Mouse (Mus musculus): ENCODE measurements around the gene Trpc4ap. TPM values are rescaled to one million over a fixed set of nuclear protein-coding genes. Genes with fewer than 3 reads are reported as not detected.
A peak's percentile ranks its signal among the peaks of the same experiment; 100 is the strongest.

The Trpc4ap gene
- polyA plus RNA-seq, 1 experiment, result 70.5 TPM

DNA sequence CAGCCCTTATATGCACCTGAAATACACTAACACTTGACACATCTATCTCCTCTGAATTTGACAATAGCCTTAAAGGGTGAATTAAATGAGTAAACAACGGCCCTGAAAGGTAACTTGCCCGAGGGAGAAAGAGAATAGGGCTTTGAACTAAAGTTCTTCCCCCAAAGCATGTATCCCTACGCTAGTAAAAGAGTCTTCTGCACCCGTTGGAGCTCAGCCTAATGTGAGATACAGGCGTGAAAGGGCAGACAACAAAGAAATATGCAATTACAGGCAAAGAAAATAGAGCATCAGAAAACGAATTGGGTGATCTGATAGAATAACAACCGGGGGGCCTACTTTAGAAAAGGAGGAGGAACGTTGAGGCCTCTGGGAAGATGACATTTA, 855 bp downstream of the Trpc4ap start:
- TF ChIP-seq MYOG (IDR thresholded peaks at IDR 0.05; ENCODE audit: control insufficient read depth, extremely low read depth, insufficient read length), result no peak
- no peak for TF ChIP-seq CEBPB (IDR thresholded peaks at IDR 0.05; ENCODE audit: low read depth)

DNA sequence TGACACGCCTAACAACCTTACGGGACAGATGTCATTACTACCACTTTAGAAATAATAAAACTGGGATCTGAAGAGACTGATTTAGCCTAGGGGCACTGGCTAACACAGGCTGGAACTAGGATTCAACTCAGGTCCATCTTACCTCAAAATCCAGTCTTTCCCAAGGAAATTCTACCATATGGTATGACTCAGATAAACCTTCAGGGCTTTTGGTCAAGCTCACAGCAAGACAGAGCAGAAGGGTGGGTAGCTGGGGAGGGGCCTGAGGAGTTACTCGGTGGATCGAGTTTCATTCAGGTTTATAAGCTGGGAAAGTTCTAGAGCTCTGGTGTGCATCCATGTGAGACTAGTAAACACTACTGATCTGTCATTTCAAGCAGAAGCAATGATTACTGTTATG, 3.0 kb downstream of the Trpc4ap start:
- TF ChIP-seq FOSL1 (IDR thresholded peaks at IDR 0.05; ENCODE audit: insufficient read depth, low read length, poor library complexity, severe bottlenecking) (no peak), USF1 (IDR thresholded peaks at IDR 0.05; ENCODE audit: low read depth) (no peak), CEBPB (IDR thresholded peaks at IDR 0.05; ENCODE audit: low read depth) (no peak), MYOD1 (IDR thresholded peaks at IDR 0.05; ENCODE audit: control insufficient read depth, insufficient read length, low read depth) (no peak), CTCF (IDR thresholded peaks at IDR 0.05; ENCODE audit: control insufficient read depth, insufficient read depth, insufficient read length) (no peak), MAX (IDR thresholded peaks at IDR 0.05) (no peak), MYOG (IDR thresholded peaks at IDR 0.05; ENCODE audit: control insufficient read depth, extremely low read depth, insufficient read length) (no peak)
- peaks cover 19% of the 10 kb centered on the region for H3K36me3 ChIP-seq (ENCODE audit: control insufficient read depth, insufficient read depth)
- no peaks in the 10 kb centered on the region for H3K27me3 ChIP-seq (ENCODE audit: control insufficient read depth, insufficient read depth, insufficient read length)
- peaks cover 67% of the 10 kb centered on the region for H3K79me3 ChIP-seq (ENCODE audit: low read depth)
- H3K79me2 ChIP-seq (ENCODE audit: control insufficient read depth, insufficient read depth), result peaks cover 78% of the 10 kb centered on the region
- H3K4me3 ChIP-seq (ENCODE audit: insufficient read depth, poor library complexity, severe bottlenecking), result no peak overlapping the region
- H3ac ChIP-seq (ENCODE audit: control insufficient read depth, insufficient read length, low read depth), result no peak overlapping the region

More for the DNA sequence above, 855 bp downstream of the Trpc4ap start:
- H3K36me3 ChIP-seq (ENCODE audit: control insufficient read depth, insufficient read depth), result peaks cover 12% of the 10 kb centered on the region
- H3K4me3 ChIP-seq (ENCODE audit: insufficient read depth, poor library complexity, severe bottlenecking), result peak overlapping the region; percentile 93
- H3ac ChIP-seq (ENCODE audit: control insufficient read depth, insufficient read length, low read depth), result peak overlapping the region; percentile 81
- peaks cover 58% of the 10 kb centered on the region for H3K79me2 ChIP-seq (ENCODE audit: control insufficient read depth, insufficient read depth)
- no peaks in the 10 kb centered on the region for H3K27me3 ChIP-seq (ENCODE audit: control insufficient read depth, insufficient read depth, insufficient read length)
- peaks cover 48% of the 10 kb centered on the region for H3K79me3 ChIP-seq (ENCODE audit: low read depth)

DNA sequence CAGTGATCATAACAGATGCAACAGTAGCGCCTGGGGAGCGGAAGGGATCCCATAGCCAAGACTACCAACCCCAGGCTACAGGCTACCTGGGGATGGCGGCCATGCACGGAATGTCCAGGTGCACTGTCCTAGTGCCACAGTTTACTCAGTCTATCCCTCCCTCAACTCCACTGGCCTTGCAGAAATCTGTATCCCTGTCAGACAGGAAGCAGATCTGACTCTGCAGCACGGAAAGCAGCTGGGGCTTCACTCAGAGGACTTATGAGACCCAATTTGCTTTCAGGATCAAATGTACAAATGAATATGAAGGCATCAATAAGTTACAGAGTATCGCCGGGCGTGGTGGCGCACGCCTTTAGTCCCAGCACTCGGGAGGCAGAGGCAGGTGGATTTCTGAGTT, 4.4 kb downstream of the Trpc4ap start:
- peaks cover 92% of the 10 kb centered on the region for H3K79me2 ChIP-seq (ENCODE audit: control insufficient read depth, insufficient read depth)
- no peak overlapping the region for H3ac ChIP-seq (ENCODE audit: control insufficient read depth, insufficient read length, low read depth)
- TF ChIP-seq USF1 (IDR thresholded peaks at IDR 0.05; ENCODE audit: low read depth) (no peak), CTCF (IDR thresholded peaks at IDR 0.05; ENCODE audit: control insufficient read depth, insufficient read depth, insufficient read length) (no peak), MYOD1 (IDR thresholded peaks at IDR 0.05; ENCODE audit: control insufficient read depth, insufficient read length, low read depth) (no peak), FOSL1 (IDR thresholded peaks at IDR 0.05; ENCODE audit: insufficient read depth, low read length, poor library complexity, severe bottlenecking) (no peak), CEBPB (IDR thresholded peaks at IDR 0.05; ENCODE audit: low read depth) (no peak), MYOG (IDR thresholded peaks at IDR 0.05; ENCODE audit: control insufficient read depth, extremely low read depth, insufficient read length) (no peak), MAX (IDR thresholded peaks at IDR 0.05) (no peak)
- H3K79me3 ChIP-seq (ENCODE audit: low read depth), result peaks cover 81% of the 10 kb centered on the region
- H3K27me3 ChIP-seq (ENCODE audit: control insufficient read depth, insufficient read depth, insufficient read length), result no peaks in the 10 kb centered on the region
- no peak overlapping the region for H3K4me3 ChIP-seq (ENCODE audit: insufficient read depth, poor library complexity, severe bottlenecking)
- H3K36me3 ChIP-seq (ENCODE audit: control insufficient read depth, insufficient read depth), result peaks cover 21% of the 10 kb centered on the region

DNA sequence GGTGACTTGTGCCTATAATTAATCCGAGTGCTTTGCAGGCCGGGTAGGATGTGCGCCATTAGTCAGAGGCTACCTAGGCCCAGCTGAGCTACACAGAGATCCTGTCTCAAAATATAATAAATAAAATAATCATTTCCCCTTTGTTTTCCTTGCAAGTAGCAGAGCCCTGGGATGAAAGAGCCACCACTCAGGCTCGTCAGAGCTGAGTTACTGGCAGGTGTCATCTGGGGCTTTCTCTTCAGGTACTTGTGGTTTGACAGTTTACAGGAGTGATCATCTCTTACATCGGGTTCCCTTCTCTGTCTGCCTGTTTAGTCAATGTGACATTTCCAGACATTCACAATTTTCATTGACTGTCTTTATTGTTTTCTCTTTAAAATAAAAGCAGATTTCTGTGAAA, 5.6 kb downstream of the Trpc4ap start:
- TF ChIP-seq CEBPB (IDR thresholded peaks at IDR 0.05; ENCODE audit: low read depth) (no peak), MYOG (IDR thresholded peaks at IDR 0.05; ENCODE audit: control insufficient read depth, extremely low read depth, insufficient read length) (no peak)

DNA sequence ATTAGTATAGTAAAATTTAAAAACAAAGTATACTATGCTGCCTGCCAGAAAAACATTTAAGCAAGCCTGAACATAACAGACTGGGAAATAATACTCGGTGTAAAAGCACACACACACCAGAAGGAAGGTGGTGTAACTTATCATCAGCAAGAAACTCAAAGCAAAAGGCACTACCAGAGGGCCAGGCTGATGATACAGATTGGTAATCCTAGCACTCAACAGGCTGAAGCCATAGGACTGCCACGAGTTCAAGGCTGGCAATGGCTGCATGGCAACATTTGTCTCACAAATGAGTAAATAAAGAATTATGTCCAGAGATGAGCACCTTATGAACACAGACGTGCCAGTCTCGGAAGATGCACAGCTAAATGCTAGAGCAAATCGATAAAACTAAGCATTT, 8.4 kb downstream of the Trpc4ap start:
- no peak overlapping the region for H3K4me3 ChIP-seq (ENCODE audit: insufficient read depth, poor library complexity, severe bottlenecking)
- peaks cover 86% of the 10 kb centered on the region for H3K79me3 ChIP-seq (ENCODE audit: low read depth)
- peaks cover 99% of the 10 kb centered on the region for H3K79me2 ChIP-seq (ENCODE audit: control insufficient read depth, insufficient read depth)

More for the DNA sequence above, 5.6 kb downstream of the Trpc4ap start:
- H3K4me3 ChIP-seq (ENCODE audit: insufficient read depth, poor library complexity, severe bottlenecking), result no peak overlapping the region
- peaks cover 21% of the 10 kb centered on the region for H3K36me3 ChIP-seq (ENCODE audit: control insufficient read depth, insufficient read depth)
- H3ac ChIP-seq (ENCODE audit: control insufficient read depth, insufficient read length, low read depth), result no peak overlapping the region
- no peaks in the 10 kb centered on the region for H3K27me3 ChIP-seq (ENCODE audit: control insufficient read depth, insufficient read depth, insufficient read length)
- peaks cover 88% of the 10 kb centered on the region for H3K79me3 ChIP-seq (ENCODE audit: low read depth)
- peaks cover 99% of the 10 kb centered on the region for H3K79me2 ChIP-seq (ENCODE audit: control insufficient read depth, insufficient read depth)

DNA sequence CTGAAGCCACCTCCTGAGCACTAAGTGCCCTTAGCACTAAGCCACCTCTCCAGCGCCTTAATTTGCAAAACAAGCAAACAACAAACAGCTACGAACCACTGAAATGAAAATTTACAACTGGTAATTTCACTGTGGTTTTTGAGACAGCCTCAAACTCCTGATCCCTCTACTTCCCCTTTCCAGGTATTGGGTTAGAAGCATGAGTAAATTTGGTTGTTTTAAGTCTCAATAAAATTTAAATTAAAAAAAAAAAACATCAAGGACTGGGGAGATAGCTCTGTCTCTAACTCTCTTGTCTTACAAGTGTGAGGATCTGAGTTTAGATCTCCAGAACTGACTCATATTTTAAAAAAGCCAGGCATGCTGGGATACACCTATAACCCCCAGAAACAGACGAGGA, 9.0 kb downstream of the Trpc4ap start:
- Histone ChIP-seq H3ac (ENCODE audit: control insufficient read depth, insufficient read length, low read depth) (no peak overlapping the region), H3K27me3 (ENCODE audit: control insufficient read depth, insufficient read depth, insufficient read length) (no peaks in the 10 kb centered on the region), H3K36me3 (ENCODE audit: control insufficient read depth, insufficient read depth) (peaks cover 21% of the 10 kb centered on the region), H3K4me3 (ENCODE audit: insufficient read depth, poor library complexity, severe bottlenecking) (no peak overlapping the region), H3K79me3 (ENCODE audit: low read depth) (peaks cover 87% of the 10 kb centered on the region), H3K79me2 (ENCODE audit: control insufficient read depth, insufficient read depth) (peaks cover 99% of the 10 kb centered on the region)
- TF ChIP-seq USF1 (IDR thresholded peaks at IDR 0.05; ENCODE audit: low read depth) (no peak), MYOG (IDR thresholded peaks at IDR 0.05; ENCODE audit: control insufficient read depth, extremely low read depth, insufficient read length) (no peak), CEBPB (IDR thresholded peaks at IDR 0.05; ENCODE audit: low read depth) (no peak), CTCF (IDR thresholded peaks at IDR 0.05; ENCODE audit: control insufficient read depth, insufficient read depth, insufficient read length) (no peak), MAX (IDR thresholded peaks at IDR 0.05) (no peak), FOSL1 (IDR thresholded peaks at IDR 0.05; ENCODE audit: insufficient read depth, low read length, poor library complexity, severe bottlenecking) (no peak), MYOD1 (IDR thresholded peaks at IDR 0.05; ENCODE audit: control insufficient read depth, insufficient read length, low read depth) (no peak)

More for the DNA sequence above, 8.4 kb downstream of the Trpc4ap start:
- Histone ChIP-seq H3ac (ENCODE audit: control insufficient read depth, insufficient read length, low read depth) (no peak overlapping the region), H3K36me3 (ENCODE audit: control insufficient read depth, insufficient read depth) (peaks cover 21% of the 10 kb centered on the region), H3K27me3 (ENCODE audit: control insufficient read depth, insufficient read depth, insufficient read length) (no peaks in the 10 kb centered on the region)
- TF ChIP-seq MYOG (IDR thresholded peaks at IDR 0.05; ENCODE audit: control insufficient read depth, extremely low read depth, insufficient read length), result no peak
- no peak for TF ChIP-seq USF1 (IDR thresholded peaks at IDR 0.05; ENCODE audit: low read depth)
